Mouse (Mus musculus) bone marrow, adult 2 months (tissue): ENCODE data around the gene Med11. TPM values are rescaled to one million over a fixed set of nuclear protein-coding genes. Genes with fewer than 3 reads are reported as not detected.
"Not testable (repeated sequence)": the region's sequence is repeated elsewhere in the genome, so short reads cannot be mapped to it uniquely, and the experiment has no call there.

ENCODE experiments used
- H3K27ac ChIP-seq: fragments of 200-500 bp; 2 replicates; pipeline ENCODE4 v1.5.1; 2012; ENCODE audit warnings: low read depth, mild to moderate bottlenecking, control low read depth, inconsistent platforms, low read length; ENCODE audit not compliant: control insufficient read depth, poor library complexity, insufficient read depth
- H3K4me1 ChIP-seq: fragments of 200-500 bp; 2 replicates; pipeline ENCODE4 v1.6.1; 2011; ENCODE audit warnings: low read length; ENCODE audit not compliant: control insufficient read depth, insufficient read depth
- H3K4me3 ChIP-seq: fragments of 200-500 bp; replicated peaks from 2 replicates; pipeline ENCODE3; 2011; ENCODE audit warnings: mild to moderate bottlenecking, low read depth, low read length, control low read depth; ENCODE audit not compliant: control insufficient read depth
- CTCF ChIP-seq: fragments of 200-500 bp; IDR thresholded peaks from 2 replicates; pipeline ENCODE4 v1.5.1; 2011; ENCODE audit warnings: low read length, control low read depth; ENCODE audit not compliant: control insufficient read depth, insufficient read depth
- POLR2A ChIP-seq: fragments of 200-500 bp; IDR thresholded peaks from 2 replicates; pipeline ENCODE4 v1.6.1; 2011; ENCODE audit warnings: low read depth, mild to moderate bottlenecking, control low read depth, low read length, borderline replicate concordance; ENCODE audit not compliant: control insufficient read depth
- WGBS: fragments of 180-500 bp; shearing (Covaris S2); methylation state at CpG from one replicate; pipeline ENCODE4 v1.1.7; 2018; 5-methylcytosine and 5-hydroxymethylcytosine counted together
- polyA plus RNA-seq: library from polyadenylated mRNA; stranded (reverse); fragments of >200 nt; gene quantifications from 2 replicates; pipeline ENCODE4 v1.2.4, GENCODE M21; 2011; ENCODE audit warnings: low replicate concordance; ENCODE audit not compliant: missing spikeins, insufficient read depth, insufficient read length

Gene Med11
- polyA plus RNA-seq, 1 experiment = 16.1 TPM

- Histone ChIP-seq H3K4me3 (peak within 1 kb of the TSS; percentile 14), H3K27ac (no peak within 1 kb of the TSS; the same call in 1 of the 2 replicates), H3K4me1 (no peaks in the 10 kb centered on the region; the same call in 1 of the 2 replicates)
- 20% methylated on average over 32 of the region's 32 CpGs for WGBS
- TF ChIP-seq CTCF (no peak), POLR2A (no peak)
Measured at GRCm38 (mm10) chr11:70458688-70459600, 7.2 kb downstream of the Med11 start, which contains the start of gene Zmynd15. Gene Zmynd15, plus strand, starts transcription at chr11:70459433.

- WGBS = 6% methylated on average over 30 of the region's 30 CpGs
- H3K27ac ChIP-seq = no peak within 1 kb of the TSS; the same call in 1 of the 2 replicates
- TF ChIP-seq CTCF (no peak), POLR2A (no peak)
- no peaks in the 10 kb centered on the region; the same call in 1 of the 2 replicates for H3K4me1 ChIP-seq
- H3K4me3 ChIP-seq = peak within 1 kb of the TSS; percentile 14
Measured at GRCm38 (mm10) chr11:70459601-70460101, 7.9 kb downstream of the Med11 start, which contains the start of gene Cxcl16. Gene Cxcl16, minus strand, starts transcription at chr11:70459984.

- no peak overlapping the region for H3K27ac ChIP-seq
- no peak overlapping the region for H3K4me3 ChIP-seq
- 82% methylated on average over 5 of the region's 5 CpGs for WGBS
- TF ChIP-seq POLR2A (no peak), CTCF (no peak)
- H3K4me1 ChIP-seq = no peaks in the 10 kb centered on the region; the same call in 1 of the 2 replicates
Measured at GRCm38 (mm10) chr11:70463970-70464369, 12.3 kb downstream of the Med11 start.

- no peak overlapping the region for H3K4me3 ChIP-seq
- TF ChIP-seq POLR2A = no peak
- no peak for TF ChIP-seq CTCF
- 38% methylated on average over 16 of the region's 16 CpGs for WGBS
- no peaks in the 10 kb centered on the region; the same call in 1 of the 2 replicates for H3K4me1 ChIP-seq
- no peak overlapping the region for H3K27ac ChIP-seq
Measured at GRCm38 (mm10) chr11:70465211-70465610, 13.5 kb downstream of the Med11 start.

- H3K27ac ChIP-seq = no peak overlapping the region
- WGBS = 63% methylated on average over 23 of the region's 23 CpGs
- no peak overlapping the region for H3K4me3 ChIP-seq
- TF ChIP-seq POLR2A (no peak), CTCF (no peak)
- H3K4me1 ChIP-seq = no peaks in the 10 kb centered on the region; the same call in 1 of the 2 replicates
Measured at GRCm38 (mm10) chr11:70465824-70466223, 14.1 kb downstream of the Med11 start.

- no peaks in the 10 kb centered on the region; the same call in 1 of the 2 replicates for H3K4me1 ChIP-seq
- H3K27ac ChIP-seq = no peak overlapping the region
- 69% methylated on average over 5 of the region's 5 CpGs for WGBS
- no peak for TF ChIP-seq CTCF
- TF ChIP-seq POLR2A = no peak
- H3K4me3 ChIP-seq = no peak overlapping the region
Measured at GRCm38 (mm10) chr11:70467902-70468619, 16.3 kb downstream of the Med11 start.

- no peak overlapping the region for H3K4me3 ChIP-seq
- no peak for TF ChIP-seq CTCF
- TF ChIP-seq POLR2A = no peak
- WGBS = 74% methylated on average over 3 of the region's 3 CpGs
- H3K4me1 ChIP-seq = no peaks in the 10 kb centered on the region; the same call in 1 of the 2 replicates
- no peak overlapping the region for H3K27ac ChIP-seq
Measured at GRCm38 (mm10) chr11:70469764-70470163, 18.0 kb downstream of the Med11 start.

- no peak overlapping the region for H3K4me3 ChIP-seq
- H3K4me1 ChIP-seq = no peaks in the 10 kb centered on the region; the same call in 1 of the 2 replicates
- no peak overlapping the region for H3K27ac ChIP-seq
- no peak for TF ChIP-seq CTCF
- TF ChIP-seq POLR2A = no peak
Measured at GRCm38 (mm10) chr11:70472716-70473115, 21.0 kb downstream of the Med11 start.

- not testable (repeated sequence) for H3K27ac ChIP-seq, H3K4me1 ChIP-seq
- WGBS = 79% methylated on average over 5 of the region's 5 CpGs
Measured at GRCm38 (mm10) chr11:70473291-70473690, 21.6 kb downstream of the Med11 start.

More at GRCm38 (mm10) chr11:70473291-70473690, 21.6 kb downstream of the Med11 start:
- H3K4me3 ChIP-seq = not testable (repeated sequence)
